10 mouse cellular contexts compared by ENCODE assay signal in genomic region chr19:10417436-10417835, GRCm38 (mm10). TPM values are rescaled to one million over a fixed set of nuclear protein-coding genes. Genes with fewer than 3 reads are reported as not detected.
A peak's percentile ranks its signal among the peaks of the same experiment; 100 is the strongest.
DNase-seq lines count a peak whose midpoint lies in the region; ATAC-seq and TF ChIP-seq lines count a peak whose summit lies in the region.
"Had no signal": no experiment of that assay in that cellular context is flagged by ENCODE, and none has a peak within 500 bp of the region (broad histone marks: within the 10 kb centered on the region; RNA-seq: fewer than 3 reads in every experiment).

No protein-coding gene starts in this region.

- no peak overlapping the region for H3K9ac ChIP-seq in forebrain, embryonic 16.5 days (replicated peaks; ENCODE audit: low read depth, low read length)

- no peak overlapping the region for H3K4me2 ChIP-seq in forebrain, embryonic 16.5 days (ENCODE audit: low read length)

- DNase-seq in left cerebral cortex, adult 2 months (ENCODE audit: extremely low spot score in 1 of 2, low spot score in 2 of 2) = peak in 1 of 2 experiments; percentile 85
- DNase-seq in left cerebral cortex, postnatal 10 days (ENCODE audit: extremely low spot score in 1 of 2, low spot score in 2 of 2) = no peak
- peak; percentile 64 for DNase-seq in adrenal gland, postnatal 25 days
- DNase-seq in heart, embryonic 10.5 days (ENCODE audit: low spot score) = no peak
- DNase-seq in kidney, postnatal 4 days = peak; percentile 20 to 43
- DNase-seq in embryo, embryonic 10.5 days (ENCODE audit: low spot score) = no peak
- no peak for DNase-seq in thymus, postnatal 10 days (ENCODE audit: low spot score in 2 of 2)
- DNase-seq: retina, postnatal 1 day; thymus, postnatal 36 days had no signal

- WGBS in heart, embryonic 10.5 days = 56% methylated on average over 12 of the region's 12 CpGs
- 57% methylated on average over 12 of the region's 12 CpGs for WGBS in forebrain, embryonic 16.5 days

- H3K36me3 ChIP-seq in heart, embryonic 10.5 days = no peaks in the 10 kb centered on the region
- H3K36me3 ChIP-seq in forebrain, embryonic 16.5 days (ENCODE audit: control insufficient read depth, insufficient read depth) = no peaks in the 10 kb centered on the region

- ATAC-seq in forebrain, embryonic 16.5 days = no peak

- H3K4me1 ChIP-seq in heart, embryonic 10.5 days = peaks cover 52% of the 10 kb centered on the region
- peaks cover 22% of the 10 kb centered on the region for H3K4me1 ChIP-seq in forebrain, embryonic 16.5 days (replicated peaks; ENCODE audit: control insufficient read depth, insufficient read depth, low read length)

- peaks cover 81% of the 10 kb centered on the region for H3K27me3 ChIP-seq in heart, embryonic 10.5 days (ENCODE audit: insufficient read depth, poor library complexity, severe bottlenecking)
- no peaks in the 10 kb centered on the region for H3K27me3 ChIP-seq in forebrain, embryonic 16.5 days (replicated peaks; ENCODE audit: control insufficient read depth, insufficient read depth, low read length)

- H3K4me3 ChIP-seq in left cerebral cortex, adult 2 months = no peak overlapping the region
- peak overlapping the region; percentile 23 for H3K4me3 ChIP-seq in heart, embryonic 10.5 days
- no peak overlapping the region for H3K4me3 ChIP-seq in forebrain, embryonic 16.5 days (replicated peaks; ENCODE audit: low read length)

- H3K27ac ChIP-seq in left cerebral cortex, adult 2 months = peak overlapping the region; percentile 75
- peak overlapping the region; percentile 74 for H3K27ac ChIP-seq in heart, embryonic 10.5 days
- no peak overlapping the region for H3K27ac ChIP-seq in forebrain, embryonic 16.5 days (ENCODE audit: low read length)

- no peak for TF ChIP-seq CTCF in left cerebral cortex, adult 2 months (IDR thresholded peaks at IDR 0.05)

- no peaks in the 10 kb centered on the region for H3K9me3 ChIP-seq in heart, embryonic 10.5 days
- H3K9me3 ChIP-seq in forebrain, embryonic 16.5 days (ENCODE audit: control insufficient read depth, low read length) = no peaks in the 10 kb centered on the region

- intact Hi-C loops in left cerebral cortex, adult 2 months (cut with DNase I) = no loop called here
- intact Hi-C loops in left cerebral cortex, postnatal 10 days (cut with DNase I) = no loop called here

RNA-seq across cellular contexts. Expression of gene Syt7, which starts 28.5 kb away (rescaled TPM):
- total RNA-seq in left cerebral cortex, adult 2 months (2021) = 100 to 1,000 TPM; 326 to 329 TPM
- 100 to 1,000 TPM; 240 to 248 TPM for total RNA-seq in left cerebral cortex, postnatal 10 days (2021)
- total RNA-seq in adrenal gland, postnatal 25 days (2021) = 21.6 and 27.9 TPM in 2 replicates
- polyA plus RNA-seq in heart, embryonic 10.5 days (2016; fragmentation: Nextera tagmentation; extraction: Ambion mirVana) = 0.16 and 0.35 TPM in 2 replicates
- 6.9 and 9.7 TPM in 2 replicates for polyA plus RNA-seq in forebrain, embryonic 16.5 days (2015; fragmentation: Nextera tagmentation; extraction: Ambion mirVana)

RNA-seq across cellular contexts. Expression of gene Lrrc10b, which starts 39.8 kb away (rescaled TPM):
- 10 to 100 TPM in 1 of 2 experiments, 1 to 10 TPM in 1; 6.9 to 15.8 TPM for total RNA-seq in left cerebral cortex, adult 2 months (2021)
- total RNA-seq in left cerebral cortex, postnatal 10 days (2021) = 10 to 100 TPM in 1 of 2 experiments, 1 to 10 TPM in 1; 8.7 to 13.3 TPM
- 2.2 and 2.5 TPM in 2 replicates for total RNA-seq in adrenal gland, postnatal 25 days (2021)
- 0.06 and 0.18 TPM in 2 replicates for polyA plus RNA-seq in heart, embryonic 10.5 days (2016; fragmentation: Nextera tagmentation; extraction: Ambion mirVana)
- 0.52 and 0.99 TPM in 2 replicates for polyA plus RNA-seq in forebrain, embryonic 16.5 days (2015; fragmentation: Nextera tagmentation; extraction: Ambion mirVana)

Comparison
In these comparisons a context has a peak if more than half of its experiments do, and no peak if none do; other contexts are left out.
1. DNase-seq: peak in adrenal gland, postnatal 25 days (single experiment) and kidney, postnatal 4 days (2 of 2); none in left cerebral cortex, postnatal 10 days (0 of 2), heart, embryonic 10.5 days (single experiment), embryo, embryonic 10.5 days (single experiment) and thymus, postnatal 10 days (0 of 2).